Mouse (Mus musculus): Measurements from ENCODE around the gene Wdr63.

DNA sequence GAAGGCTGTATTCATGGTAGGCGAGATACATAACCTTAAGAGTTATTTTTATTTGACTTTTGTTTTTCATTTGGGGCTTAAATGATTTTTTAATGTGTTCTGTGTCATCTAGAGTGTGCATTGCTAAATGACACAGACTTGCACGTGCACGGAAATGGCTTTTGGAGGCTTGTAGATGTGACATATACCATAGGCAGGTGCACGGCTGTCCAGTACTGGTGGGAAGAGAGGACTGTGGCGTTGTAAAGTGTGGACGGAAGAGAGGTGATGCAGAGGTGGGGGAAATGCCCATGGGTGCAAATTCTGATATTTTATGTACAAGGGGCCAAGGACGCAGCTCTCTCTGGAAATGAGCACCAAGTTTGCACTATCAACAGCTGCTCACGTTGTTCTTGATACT, 43.8 kb upstream of the Wdr63 start:
- no peak for TF ChIP-seq CTCF (IDR thresholded peaks at IDR 0.05; ENCODE audit: borderline replicate concordance, extremely low read depth, insufficient read depth, insufficient read length)
- no peak for TF ChIP-seq POLR2A (IDR thresholded peaks at IDR 0.05; ENCODE audit: borderline replicate concordance, extremely low read depth, insufficient read depth, insufficient read length, poor library complexity, severe bottlenecking)
